Mouse (Mus musculus): ENCODE data around the gene Prune2.

DNA sequence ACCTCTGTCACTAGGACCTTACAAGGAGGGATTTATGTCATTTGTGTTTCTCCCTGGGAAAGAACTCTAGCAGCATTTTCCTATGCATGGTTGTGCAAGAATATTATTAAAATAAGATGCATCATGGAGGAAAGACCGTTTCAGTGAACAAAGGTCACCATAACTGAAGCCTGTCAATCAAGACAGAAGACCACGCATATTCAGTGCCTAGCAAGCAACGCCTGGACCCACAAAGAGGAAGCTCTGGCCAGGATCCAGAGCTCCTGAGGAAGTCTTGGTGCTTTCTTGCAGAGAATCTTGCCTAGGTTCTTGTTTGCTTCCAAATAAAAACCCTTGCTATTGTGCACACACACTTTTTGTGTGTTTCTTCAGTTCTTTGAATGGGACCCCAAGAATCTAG lies 296.9 kb downstream of the Prune2 start:
- TF ChIP-seq EP300 (IDR thresholded peaks at IDR 0.05; ENCODE audit: low read depth) (no peak), CTCF (IDR thresholded peaks at IDR 0.05; ENCODE audit: low read depth) (no peak)

Measured in liver, postnatal 0 days (tissue).